Mouse (Mus musculus) hindbrain, postnatal 0 days (tissue): Measurements from ENCODE around the gene Ssr2. TPM values are rescaled to one million over a fixed set of nuclear protein-coding genes. Genes with fewer than 3 reads are reported as not detected.

Source experiments
- ATAC-seq: fragments of 200-750 bp; cut with Nextera tagmentation; 2 replicates; pipeline ENCODE4 v1.8.0; 2017; ENCODE audit warnings: mild to moderate bottlenecking, moderate TSS enrichment, moderate library complexity
- DNase-seq: peaks from one replicate; pipeline ENCODE4 v3.0.0-alpha.2; 2015; ENCODE audit warnings: low spot score
- H3K27ac ChIP-seq: fragments of 300-500 bp; sonication (generic); 2 replicates; pipeline ENCODE4 v1.5.1; 2014; ENCODE audit warnings: mild to moderate bottlenecking
- H3K27me3 ChIP-seq: fragments of 300-500 bp; sonication (generic); 2 replicates; pipeline ENCODE4 v1.6.1; 2014; ENCODE audit warnings: low read length, mixed read lengths; ENCODE audit not compliant: insufficient read depth
- H3K36me3 ChIP-seq: fragments of 300-500 bp; sonication (generic); 2 replicates; pipeline ENCODE4 v1.6.1; 2014; ENCODE audit warnings: low read length, mixed read lengths; ENCODE audit not compliant: insufficient read depth
- H3K4me1 ChIP-seq: fragments of 300-500 bp; sonication (generic); 2 replicates; pipeline ENCODE4 v1.6.1; 2014; ENCODE audit warnings: antibody characterized with exemption, low read length, mixed read lengths; ENCODE audit not compliant: insufficient read depth
- H3K4me2 ChIP-seq: fragments of 300-500 bp; sonication (generic); 2 replicates; pipeline ENCODE4 v1.6.1; 2014; ENCODE audit warnings: low read depth, mild to moderate bottlenecking, low read length, moderate library complexity, mixed read lengths
- H3K4me3 ChIP-seq: fragments of 300-500 bp; sonication (generic); 2 replicates; pipeline ENCODE4 v1.5.1; 2014; ENCODE audit warnings: low read length
- H3K9ac ChIP-seq: fragments of 300-500 bp; sonication (generic); replicated peaks from 2 replicates; pipeline ENCODE4 v1.6.1; 2014; ENCODE audit warnings: mild to moderate bottlenecking, low read length, moderate library complexity, mixed read lengths
- H3K9me3 ChIP-seq: fragments of 300-500 bp; sonication (generic); 2 replicates; pipeline ENCODE4 v1.6.1; 2016; ENCODE audit warnings: low read length, mixed read lengths
- CTCF ChIP-seq: IDR thresholded peaks from 2 replicates; pipeline ENCODE4 v1.5.1; 2016; ENCODE audit warnings: antibody characterized with exemption, control low read depth, low read depth
- WGBS: fragments of 180-500 bp; shearing (Covaris S2); extraction: QIAGEN DNeasy Blood & Tissue Kit; methylation state at CpG from one replicate; pipeline ENCODE4 v1.1.7; 2014; 5-methylcytosine and 5-hydroxymethylcytosine counted together
- polyA plus RNA-seq: library from polyadenylated mRNA; unstranded; fragments of >200 nt; fragmentation: Nextera tagmentation; extraction: Ambion mirVana; gene quantifications from 2 replicates; pipeline ENCODE4 v1.2.1, GENCODE M21; 2015
- total RNA-seq: library from RNA; depleted of rRNA; stranded (reverse); fragments of >200 nt; gene quantifications from 2 replicates; pipeline ENCODE4 v1.2.3, GENCODE M21; 2014

The Ssr2 gene
- total and polyA plus RNA-seq, 2 experiments from 2014 or later = 210 to 307 TPM

GRCm38 (mm10) chr3:88566116-88566515, 9.6 kb upstream of the Ssr2 start:
- Histone ChIP-seq H3K27ac (no peak overlapping the region), H3K9ac (no peak overlapping the region), H3K9me3 (no peaks in the 10 kb centered on the region), H3K4me3 (no peak overlapping the region), H3K27me3 (no peaks in the 10 kb centered on the region), H3K4me1 (no peaks in the 10 kb centered on the region), H3K36me3 (peaks cover 70% of the 10 kb centered on the region), H3K4me2 (no peak overlapping the region)
- DNase-seq = no peak
- TF ChIP-seq CTCF = no peak
- ATAC-seq = no peak
- WGBS = 88% methylated on average over 3 of the region's 3 CpGs

GRCm38 (mm10) chr3:88566536-88567061, 9.1 kb upstream of the Ssr2 start:
- no peak overlapping the region for H3K4me3 ChIP-seq
- no peak overlapping the region for H3K9ac ChIP-seq
- peaks cover 68% of the 10 kb centered on the region for H3K36me3 ChIP-seq
- TF ChIP-seq CTCF = no peak
- 91% methylated on average over 4 of the region's 4 CpGs for WGBS
- ATAC-seq (no peak), DNase-seq (no peak)
- H3K4me2 ChIP-seq = no peak overlapping the region
- H3K4me1 ChIP-seq = no peaks in the 10 kb centered on the region
- no peak overlapping the region for H3K27ac ChIP-seq
- no peaks in the 10 kb centered on the region for H3K9me3 ChIP-seq
- no peaks in the 10 kb centered on the region for H3K27me3 ChIP-seq

- no peak overlapping the region for H3K9ac ChIP-seq
- H3K4me1 ChIP-seq = no peaks in the 10 kb centered on the region
- TF ChIP-seq CTCF = no peak
- H3K4me2 ChIP-seq = no peak overlapping the region
- H3K9me3 ChIP-seq = no peaks in the 10 kb centered on the region
- 82% methylated on average over 6 of the region's 6 CpGs for WGBS
- no peak overlapping the region for H3K4me3 ChIP-seq
- ATAC-seq (no peak), DNase-seq (no peak)
- H3K27ac ChIP-seq = no peak overlapping the region
- H3K27me3 ChIP-seq = no peaks in the 10 kb centered on the region
- H3K36me3 ChIP-seq = peaks cover 64% of the 10 kb centered on the region
These were observed 7.8 kb upstream of the Ssr2 start for GRCm38 (mm10) chr3:88567892-88568291.

- TF ChIP-seq CTCF = no peak
- no peaks in the 10 kb centered on the region for H3K27me3 ChIP-seq
- no peak for ATAC-seq
- no peak overlapping the region for H3K4me2 ChIP-seq
- no peaks in the 10 kb centered on the region for H3K4me1 ChIP-seq
- H3K27ac ChIP-seq = no peak overlapping the region
- WGBS = 93% methylated on average over 2 of the region's 2 CpGs
- no peak overlapping the region for H3K9ac ChIP-seq
- H3K4me3 ChIP-seq = no peak overlapping the region
- H3K36me3 ChIP-seq = peaks cover 61% of the 10 kb centered on the region
- no peak for DNase-seq
- H3K9me3 ChIP-seq = no peaks in the 10 kb centered on the region
These were observed 7.1 kb upstream of the Ssr2 start for GRCm38 (mm10) chr3:88568615-88569014.

- Histone ChIP-seq H3K36me3 (peaks cover 56% of the 10 kb centered on the region), H3K4me1 (no peaks in the 10 kb centered on the region), H3K9me3 (no peaks in the 10 kb centered on the region), H3K27ac (no peak overlapping the region), H3K9ac (no peak overlapping the region), H3K27me3 (no peaks in the 10 kb centered on the region), H3K4me2 (no peak overlapping the region), H3K4me3 (no peak overlapping the region)
- ATAC-seq (no peak), DNase-seq (no peak)
- 93% methylated on average over 2 of the region's 2 CpGs for WGBS
- TF ChIP-seq CTCF = no peak
These were observed 6.6 kb upstream of the Ssr2 start for GRCm38 (mm10) chr3:88569093-88569492.

GRCm38 (mm10) chr3:88569694-88570093, 6.0 kb upstream of the Ssr2 start:
- peaks cover 50% of the 10 kb centered on the region for H3K36me3 ChIP-seq
- no peak overlapping the region for H3K9ac ChIP-seq
- no peak overlapping the region for H3K4me3 ChIP-seq
- DNase-seq (no peak), ATAC-seq (no peak)
- no peak for TF ChIP-seq CTCF
- H3K9me3 ChIP-seq = no peaks in the 10 kb centered on the region
- 91% methylated on average over 5 of the region's 5 CpGs for WGBS
- H3K4me1 ChIP-seq = no peaks in the 10 kb centered on the region
- H3K27ac ChIP-seq = no peak overlapping the region
- no peaks in the 10 kb centered on the region for H3K27me3 ChIP-seq
- H3K4me2 ChIP-seq = no peak overlapping the region

GRCm38 (mm10) chr3:88570341-88570740, 5.3 kb upstream of the Ssr2 start:
- no peak for DNase-seq
- Histone ChIP-seq H3K27ac (no peak overlapping the region), H3K36me3 (peaks cover 44% of the 10 kb centered on the region), H3K4me3 (no peak overlapping the region), H3K27me3 (no peaks in the 10 kb centered on the region), H3K9me3 (no peaks in the 10 kb centered on the region), H3K4me1 (no peaks in the 10 kb centered on the region), H3K9ac (no peak overlapping the region), H3K4me2 (no peak overlapping the region)
- TF ChIP-seq CTCF = no peak
- WGBS = 95% methylated on average over 10 of the region's 10 CpGs
- no peak for ATAC-seq
